Mouse (Mus musculus) left cerebral cortex, postnatal 25 days (tissue): Measurements from ENCODE around the gene Cmtm4. TPM values are rescaled to one million over a fixed set of nuclear protein-coding genes. Genes with fewer than 3 reads are reported as not detected.
"Not testable (repeated sequence)": the region's sequence is repeated elsewhere in the genome, so short reads cannot be mapped to it uniquely, and the experiment has no call there.

Experiments
- DNase-seq, 2 experiments: peaks; one replicate each; pipeline ENCODE4 v3.0.0; 2022; ENCODE audit warnings: low spot score in 2 of 2, mixed read lengths in 1 of 2
- intact Hi-C: fragments of 180-260 bp; cut with DNase I; formaldehyde crosslinking; loops from one replicate; pipeline ENCODE4 v1.15.1; 2025
- total RNA-seq, 2 experiments: library from RNA; stranded (reverse); gene quantifications; 2 replicates each; pipeline ENCODE4 v1.2.3; 2021

Cmtm4 gene
- total RNA-seq, 2 experiments from 2014 or later: 74.8 to 81.5 TPM

DNA sequence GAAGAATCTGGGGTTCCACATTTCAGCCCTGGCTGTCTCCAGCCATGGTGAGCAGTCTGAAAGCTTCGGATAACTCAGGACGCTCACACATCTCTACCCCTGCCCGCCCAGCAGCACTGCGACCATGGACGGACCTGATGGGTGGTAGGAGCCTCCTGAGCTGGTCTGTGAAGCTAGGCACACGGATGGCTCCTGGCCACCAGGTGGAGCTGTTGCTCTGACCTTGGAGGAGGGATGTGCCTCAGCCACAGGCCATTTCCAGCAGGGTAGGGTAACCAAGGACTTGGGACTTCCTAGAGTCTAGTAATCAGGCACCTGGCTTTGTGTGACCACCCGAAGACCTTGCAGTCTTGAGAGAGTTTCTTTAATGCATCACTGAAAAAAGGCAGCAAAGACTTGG, 51.6 kb downstream of the Cmtm4 start:
- DNase-seq: peak; percentile 86 to 87
- intact Hi-C loops: loop anchor here (1.0 to 5.0 kb wide), 3 partner anchors 98 to 227 kb away; partner anchors contain the start of gene Terb1

DNA sequence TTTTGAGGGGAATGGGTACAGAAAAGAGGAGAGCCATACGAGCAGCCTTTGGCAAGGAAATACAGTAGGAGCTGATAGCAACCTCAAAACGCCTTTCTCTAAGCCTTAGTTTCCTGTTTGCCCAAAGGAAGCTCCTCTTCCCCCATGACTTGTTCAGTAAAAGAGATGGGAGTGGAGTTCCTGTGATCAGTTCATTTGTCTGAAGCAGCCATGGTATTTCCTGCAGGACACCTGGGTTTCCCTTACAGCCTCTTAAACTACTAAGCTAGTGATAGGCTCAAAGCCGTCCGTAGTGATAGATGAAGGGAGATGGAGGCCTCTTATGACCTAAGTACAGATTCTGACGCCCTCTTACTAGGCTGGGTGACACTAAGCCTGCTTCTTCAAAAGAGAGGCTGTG, 53.2 kb downstream of the Cmtm4 start:
- intact Hi-C loops: loop anchor here (5.0 kb wide), 1 partner anchor 165 kb away; the partner anchor contains the start of gene Terb1
- no peak for DNase-seq

DNA sequence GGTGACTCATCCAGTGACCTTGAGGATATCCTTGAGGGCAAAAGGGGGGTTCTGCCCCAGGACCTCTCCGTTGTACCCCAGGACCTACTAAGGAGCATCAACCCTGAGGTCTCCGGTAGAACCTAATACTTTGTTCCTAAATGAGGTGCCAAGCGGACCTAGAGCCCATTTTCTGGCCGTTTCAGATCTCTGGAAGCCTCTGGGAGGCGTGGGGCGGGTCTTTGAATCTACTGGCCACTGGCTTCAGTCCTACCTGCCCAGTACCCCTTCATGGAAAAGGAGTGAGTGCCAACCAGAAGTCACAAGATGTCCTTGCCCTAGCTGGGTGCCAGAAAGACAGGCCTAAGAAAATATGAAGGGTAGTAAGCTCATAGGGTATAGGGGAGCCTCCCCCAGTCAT, 53.9 kb downstream of the Cmtm4 start:
- no peak for DNase-seq
- intact Hi-C loops: loop anchor here (2.0 to 5.0 kb wide), 3 partner anchors 29 to 166 kb away; partner anchors contain the start of genes Terb1 and Tk2

DNA sequence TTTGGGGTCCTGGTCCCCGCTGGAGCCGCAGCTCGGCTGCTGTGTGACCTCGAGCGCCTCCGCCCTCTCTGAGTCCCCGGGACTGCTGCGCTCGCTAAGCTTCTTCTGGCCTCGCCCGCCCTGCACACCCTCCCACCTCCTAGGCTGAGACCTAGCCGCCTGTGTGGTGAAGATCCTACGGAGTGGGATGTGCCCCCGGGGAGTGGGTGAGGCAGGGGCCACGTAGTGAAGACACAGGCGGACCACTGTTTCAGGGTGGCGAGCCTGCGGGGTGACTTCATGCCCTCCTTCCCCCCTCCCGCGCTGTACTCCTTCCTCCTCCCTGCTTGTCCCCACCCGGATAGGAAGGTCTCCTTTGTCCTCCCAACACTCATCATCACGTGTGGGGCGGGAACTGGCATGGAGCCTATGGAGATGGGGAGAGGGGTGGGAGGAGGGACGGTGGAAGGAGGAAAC, 54.5 kb downstream of the Cmtm4 start:
- DNase-seq: peak in 1 of 2 experiments; percentile 21
- intact Hi-C loops: loop anchor here (2.0 to 5.0 kb wide), 3 partner anchors 28 to 166 kb away; partner anchors contain the start of genes Terb1 and Tk2

DNA sequence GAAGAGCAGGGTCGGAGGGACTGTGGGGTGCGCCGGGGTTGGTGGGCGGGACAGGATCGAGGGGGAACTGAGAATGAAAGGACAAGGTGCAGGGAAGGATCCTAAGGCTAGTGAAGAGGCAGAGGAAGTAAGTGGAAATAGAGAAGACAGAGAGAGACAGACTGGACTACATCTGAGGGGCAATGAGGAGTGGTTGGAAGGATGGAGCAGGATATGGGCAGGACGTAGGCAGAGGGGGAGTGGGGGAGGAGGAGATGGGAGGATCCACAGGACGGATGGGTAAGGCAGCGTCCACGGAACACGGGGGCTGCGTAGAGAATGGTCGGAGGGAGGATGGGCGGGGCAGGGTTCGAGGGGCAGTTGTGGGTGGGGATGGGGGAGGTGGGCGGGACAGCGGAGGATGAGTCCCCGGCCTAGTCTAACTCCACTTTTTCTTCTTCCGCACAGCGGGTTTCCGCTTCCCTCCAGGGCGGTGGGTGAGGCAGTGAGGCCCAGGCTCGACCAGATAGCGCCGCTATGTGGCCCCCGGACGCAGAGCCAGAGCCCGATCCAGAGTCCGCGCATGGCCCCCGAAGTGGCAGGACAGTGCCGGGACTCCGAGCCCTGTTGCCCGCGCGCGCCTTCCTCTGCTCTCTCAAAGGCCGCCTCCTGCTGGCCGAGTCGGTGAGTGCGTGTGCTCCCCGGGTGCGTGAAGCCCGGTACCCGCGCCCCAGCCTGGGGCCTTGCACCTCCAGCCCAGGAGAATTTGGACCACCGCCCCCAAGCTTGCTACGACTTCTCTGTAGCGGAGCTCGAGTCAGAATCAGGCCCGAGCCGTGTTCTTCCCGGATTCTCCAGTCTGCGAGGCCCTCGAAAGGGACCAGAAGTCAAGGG, 55.1 kb downstream of the Cmtm4 start:
- DNase-seq: peak; percentile 57 to 62
- intact Hi-C loops: loop anchor here (2.0 to 5.0 kb wide), 3 partner anchors 28 to 167 kb away; partner anchors contain the start of genes Terb1 and Tk2

DNA sequence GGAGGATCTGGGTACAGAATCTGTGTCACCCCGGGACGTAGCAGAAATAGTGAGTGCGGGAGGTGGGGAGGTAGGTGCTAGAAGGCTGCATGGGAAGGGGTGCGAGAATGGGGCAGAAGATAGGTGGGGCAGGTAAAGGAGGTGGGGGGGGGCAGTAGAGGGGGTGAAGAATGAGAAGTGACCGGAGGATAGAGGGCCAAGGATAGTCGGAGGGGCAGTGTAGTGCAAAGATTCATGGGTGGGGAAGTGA, 55.7 kb downstream of the Cmtm4 start:
- intact Hi-C loops: loop anchor here (2.0 to 5.0 kb wide), 3 partner anchors 27 to 167 kb away; partner anchors contain the start of genes Terb1 and Tk2
- DNase-seq: no peak

DNA sequence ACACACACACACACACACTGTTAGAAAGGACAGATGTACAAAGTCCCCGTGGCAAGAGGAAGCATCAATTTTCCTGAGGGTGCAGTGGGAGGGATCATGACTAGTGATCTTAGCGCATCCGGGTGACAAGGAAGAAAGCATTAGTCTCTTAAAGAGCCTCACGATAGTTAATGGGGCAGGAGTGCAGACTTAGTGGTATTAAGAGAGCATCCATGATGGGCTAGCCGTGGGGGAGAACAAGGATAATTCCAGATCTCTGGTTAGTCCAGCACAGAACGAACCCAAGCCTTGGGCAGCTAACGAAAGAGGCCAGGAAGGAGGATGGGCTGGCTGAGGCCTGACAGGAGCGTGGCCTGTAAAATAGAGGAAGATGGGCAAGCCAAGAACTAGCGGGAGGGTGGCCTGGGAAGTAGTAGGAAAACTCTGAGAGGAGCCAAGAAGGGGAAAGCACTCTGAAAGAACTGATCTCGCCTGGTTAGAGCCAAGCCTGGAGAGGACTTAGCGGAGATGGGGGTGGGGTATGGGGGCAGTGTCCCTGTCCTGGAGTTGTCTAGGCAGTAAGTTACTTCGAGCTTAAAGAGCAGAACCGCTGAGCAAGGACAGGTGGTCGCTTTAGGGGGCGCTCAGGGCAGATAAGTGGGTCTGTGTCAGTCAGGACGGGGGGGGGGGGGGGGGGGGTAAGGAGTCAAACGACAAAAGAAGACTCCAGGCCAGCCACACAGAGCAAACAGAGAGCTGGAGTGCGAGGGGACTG, 56.2 kb downstream of the Cmtm4 start, which contains the start of gene Cmtm3:
Gene Cmtm3 (plus strand): TSS at position 182 of the 754 bp plus-strand sequence.
- DNase-seq: peak in 1 of 2 experiments; percentile 27
- intact Hi-C loops: no loop called here

DNA sequence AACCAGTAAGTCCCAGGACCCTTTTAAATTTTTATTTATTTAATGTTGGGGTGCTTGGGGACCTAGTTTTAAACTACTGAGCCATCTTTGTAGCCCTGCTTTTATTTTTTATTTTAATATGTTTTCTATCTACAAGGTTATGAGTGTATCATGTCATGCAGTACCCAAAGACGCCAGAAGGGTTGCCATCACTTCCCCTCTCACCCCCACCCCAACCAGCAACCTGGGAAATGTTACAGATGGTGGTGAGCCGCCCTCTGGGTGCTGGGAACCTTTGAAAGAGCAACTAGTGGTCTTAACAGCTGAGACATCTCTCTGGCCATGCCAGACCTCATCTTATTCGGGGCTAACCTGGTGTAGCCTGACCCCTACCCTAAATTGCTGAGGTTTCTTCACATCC, 57.7 kb downstream of the Cmtm4 start:
- intact Hi-C loops: no loop called here
- no peak for DNase-seq

DNA sequence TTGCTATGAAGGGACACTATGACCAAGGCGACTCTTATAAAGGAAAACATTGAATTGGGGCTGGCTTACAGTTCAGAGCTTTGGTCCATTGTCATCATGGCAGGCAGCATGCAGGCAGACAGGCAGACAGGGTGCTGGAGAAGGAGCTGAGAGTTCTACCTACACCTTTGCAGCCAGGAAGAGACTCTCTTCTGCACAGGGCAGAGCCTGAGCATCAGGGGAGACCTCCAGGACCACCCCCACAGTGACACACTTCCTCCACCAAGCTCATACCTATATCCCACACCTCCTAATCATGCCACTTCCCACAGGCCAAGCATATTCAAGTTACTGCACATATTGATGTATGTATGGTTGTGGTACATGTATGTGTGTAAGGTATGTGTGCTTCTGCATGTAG, 58.8 kb downstream of the Cmtm4 start:
- intact Hi-C loops: no loop called here
- no peak for DNase-seq

DNA sequence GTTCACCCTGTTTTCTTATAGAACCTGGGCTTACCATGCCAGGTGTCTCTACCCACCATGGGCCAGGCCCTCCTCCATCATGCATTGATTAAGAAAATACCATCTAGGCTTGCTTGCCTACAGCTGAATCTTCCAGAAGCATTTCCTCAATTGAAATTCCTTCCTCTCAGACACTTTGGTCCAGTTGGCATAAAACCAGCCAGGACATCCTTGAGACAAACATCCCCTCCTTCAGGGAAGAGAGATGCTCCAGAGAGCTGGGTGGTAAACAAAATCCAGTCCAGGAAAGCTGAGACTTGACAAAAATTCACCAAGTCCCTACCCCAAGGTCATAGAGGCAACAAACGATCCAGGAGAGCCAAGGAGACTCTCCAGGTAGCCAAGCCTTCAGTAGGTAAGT, 61.4 kb downstream of the Cmtm4 start:
- no peak for DNase-seq
- intact Hi-C loops: no loop called here

DNA sequence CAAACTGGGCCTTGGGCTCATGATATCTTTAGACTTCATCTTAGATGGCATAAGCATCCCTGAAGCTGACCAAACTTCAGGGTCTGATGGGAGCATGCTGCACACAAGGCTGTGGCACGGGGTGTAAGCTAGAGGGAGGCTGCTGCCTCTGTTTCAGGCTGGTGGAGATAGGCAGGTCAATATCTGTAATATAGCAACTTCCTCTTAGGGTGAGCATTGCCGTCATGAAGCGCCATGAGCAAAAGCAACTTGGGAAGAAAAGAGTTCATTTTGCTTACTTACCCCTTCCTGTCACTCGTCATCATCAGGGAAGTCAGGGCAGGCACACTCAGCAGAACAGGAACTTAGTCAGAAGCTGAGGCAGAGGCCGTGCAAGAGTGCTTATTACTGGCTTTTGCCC, 61.8 kb downstream of the Cmtm4 start:
- intact Hi-C loops: no loop called here
- no peak for DNase-seq

DNA sequence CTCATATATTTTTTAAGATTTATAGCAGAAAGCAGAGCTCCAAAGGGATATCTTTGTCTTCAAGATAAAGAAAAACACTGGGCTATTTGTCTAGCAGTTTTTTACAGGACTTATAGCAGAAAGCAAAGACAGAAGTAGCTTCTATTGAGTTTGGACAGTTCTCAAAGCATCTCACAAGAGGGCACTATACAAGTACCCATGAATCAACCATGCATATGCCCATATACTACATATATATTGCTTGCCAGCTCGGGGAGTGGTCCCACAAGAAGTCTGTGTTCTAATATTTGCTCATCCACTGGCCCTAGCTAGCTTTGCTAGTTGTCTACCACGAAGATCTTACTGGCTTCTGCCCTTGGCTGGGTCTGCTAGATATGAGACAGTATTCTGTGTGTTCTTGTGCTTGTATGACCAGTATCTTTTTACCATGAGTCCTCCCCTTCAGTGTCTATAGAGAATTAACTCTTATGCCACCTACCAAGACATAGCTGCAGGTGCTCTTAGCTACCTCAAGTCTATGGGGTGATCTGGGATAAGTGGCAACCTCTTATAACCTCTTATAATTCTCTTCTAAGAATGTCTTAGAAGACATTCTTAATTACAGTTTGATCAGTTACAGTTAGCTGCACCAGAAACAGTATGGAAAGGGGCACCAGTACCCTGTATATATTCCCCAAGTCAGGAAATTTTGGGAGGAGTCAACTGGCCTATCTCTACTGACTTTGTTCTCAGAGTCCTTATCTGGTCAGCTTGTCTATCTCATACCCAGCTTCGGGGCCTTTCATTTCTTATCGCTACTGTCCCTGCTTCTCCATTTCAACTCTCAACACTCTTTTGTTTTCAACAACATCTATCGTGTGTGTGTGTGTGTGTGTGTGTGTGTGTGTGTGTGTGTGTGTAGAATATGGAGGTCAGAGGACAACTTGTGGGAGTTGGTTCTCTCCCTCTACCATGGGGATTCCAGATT, 62.7 kb downstream of the Cmtm4 start:
- DNase-seq: no peak
- intact Hi-C loops: no loop called here

DNA sequence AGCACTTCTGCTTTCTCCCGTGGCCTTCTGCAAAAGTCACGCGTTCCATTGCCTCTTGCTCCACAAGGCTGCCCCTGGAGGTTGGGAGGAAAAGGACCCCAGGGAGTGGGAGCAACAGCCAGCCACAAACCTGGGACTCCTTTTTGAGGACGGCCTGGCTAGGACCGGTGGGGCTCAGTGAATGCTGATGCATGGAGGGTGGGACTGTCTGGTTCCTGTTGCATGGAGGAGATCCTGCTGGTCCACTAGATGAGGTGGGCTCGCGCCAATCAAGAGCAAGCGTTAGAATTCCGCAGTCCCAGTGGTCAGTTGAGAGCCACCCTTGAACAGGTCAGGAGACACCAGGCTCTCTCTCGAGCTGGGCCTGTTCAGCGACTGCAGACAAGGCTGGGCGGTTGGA, 73.7 kb downstream of the Cmtm4 start, which contains the start of gene Cmtm2b:
Gene Cmtm2b (plus strand): TSS at position 301 of the 400 bp plus-strand sequence.
- intact Hi-C loops: not testable (repeated sequence)

DNA sequence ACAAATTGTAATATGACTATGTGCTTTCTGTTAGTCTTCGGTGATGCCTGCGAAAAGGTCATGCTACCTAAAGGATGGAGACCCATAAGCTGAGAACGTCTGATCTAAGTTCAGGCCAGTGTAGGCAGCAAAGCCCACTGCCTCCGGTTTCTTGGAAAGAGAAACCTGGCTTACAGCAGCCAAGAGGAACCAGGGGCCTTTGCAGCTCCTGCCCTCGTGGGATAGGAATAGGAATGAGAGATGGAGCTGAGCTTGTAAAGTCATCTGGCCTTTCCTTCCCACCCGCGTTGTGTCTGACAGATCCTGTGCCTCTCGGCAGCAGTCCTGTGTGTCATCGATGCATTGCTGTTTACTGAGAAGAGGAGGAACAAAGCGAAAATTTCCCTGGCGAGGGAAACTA, 74.3 kb downstream of the Cmtm4 start, which contains the start of gene Gm11020:
Gene Gm11020 (plus strand): TSS at position 301 of the 400 bp plus-strand sequence.
- intact Hi-C loops: not testable (repeated sequence)

More for the DNA sequence above, 73.7 kb downstream of the Cmtm4 start, which contains the start of gene Cmtm2b:
- DNase-seq: not testable (repeated sequence)

DNA sequence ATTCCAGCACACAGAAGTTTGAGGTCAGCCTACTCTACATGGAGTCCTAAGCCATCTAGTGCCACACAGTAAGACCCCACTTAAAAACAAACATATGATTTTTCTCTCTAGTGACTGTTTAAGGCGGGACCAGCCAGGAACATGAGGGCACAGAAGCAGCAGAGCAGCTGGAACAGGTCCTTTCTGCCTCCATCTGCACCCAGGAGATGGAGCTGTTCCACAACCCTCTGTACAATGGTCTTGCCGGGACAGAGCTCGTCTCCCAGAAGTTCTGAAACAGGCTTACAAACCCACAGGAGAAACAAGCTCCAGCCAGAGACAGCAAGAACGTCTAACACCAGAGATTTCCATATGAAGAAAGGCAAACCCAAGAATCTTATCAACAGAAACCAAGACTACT, 82.3 kb downstream of the Cmtm4 start:
- peak in 1 of 2 experiments; percentile 7 for DNase-seq
- intact Hi-C loops: loop anchor here (2.0 kb wide), 1 partner anchor 27 kb away; no protein-coding TSS in a partner anchor

More for the DNA sequence above, 74.3 kb downstream of the Cmtm4 start, which contains the start of gene Gm11020:
- DNase-seq: not testable (repeated sequence)

DNA sequence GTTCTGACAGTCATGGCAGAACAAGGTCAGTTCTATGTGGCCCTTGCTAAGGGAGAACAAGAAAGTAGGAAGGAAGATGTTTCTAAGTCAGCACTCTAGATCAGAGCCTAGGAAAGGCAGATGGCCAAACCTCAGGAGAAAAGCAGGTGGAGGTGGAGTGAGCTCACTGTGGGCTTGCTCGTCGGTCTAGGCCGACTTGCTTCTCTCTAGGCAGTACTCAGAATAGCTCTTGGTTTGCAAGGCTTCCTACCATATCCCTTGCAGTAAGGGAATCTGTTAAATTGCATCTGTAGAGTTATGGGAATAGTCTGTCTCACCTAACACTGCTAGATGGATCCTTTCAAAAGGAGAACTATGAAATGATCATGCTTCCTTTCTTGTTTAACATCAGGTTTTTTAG, 83.6 kb downstream of the Cmtm4 start:
- DNase-seq: peak in 1 of 2 experiments; percentile 31
- intact Hi-C loops: loop anchor here (2.0 kb wide), 1 partner anchor 29 kb away; no protein-coding TSS in a partner anchor

DNA sequence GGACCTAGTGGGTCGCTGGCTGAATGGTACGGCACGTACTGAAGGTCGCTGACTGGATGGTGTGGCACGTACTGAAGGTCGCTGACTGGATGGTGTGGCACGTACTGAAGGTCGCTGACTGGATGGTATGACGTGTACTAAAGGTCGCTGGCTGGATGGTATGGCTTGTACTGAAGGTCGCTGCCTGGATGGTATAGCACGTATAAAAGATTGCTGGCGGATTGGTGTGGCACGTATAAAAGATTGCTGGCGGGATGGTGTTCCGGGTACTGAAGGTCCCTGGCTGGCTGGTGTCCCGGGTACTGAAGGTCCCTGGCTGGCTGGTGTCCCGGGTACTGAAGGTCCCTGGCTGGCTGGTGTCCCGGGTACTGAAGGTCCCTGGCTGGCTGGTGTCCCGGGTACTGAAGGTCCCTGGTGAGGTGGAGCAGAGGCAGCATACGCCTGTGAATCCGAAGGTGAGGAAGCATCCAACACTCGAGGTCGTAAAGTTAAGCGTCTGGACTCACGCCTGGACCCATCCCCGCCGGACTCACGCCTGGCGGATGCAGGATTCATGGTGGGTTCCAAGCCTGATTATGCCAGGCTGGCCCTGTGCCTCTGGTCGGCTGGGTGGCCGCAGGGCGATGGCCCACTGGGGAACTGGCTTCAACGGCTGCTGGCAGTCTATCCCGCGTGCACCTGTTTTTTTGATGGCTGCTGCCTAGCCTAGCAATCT, 86.0 kb downstream of the Cmtm4 start, which contains the start of the genes Gm45711 and Cmtm1:
Gene Gm45711 (minus strand): TSS at position 641 of the 715 bp plus-strand sequence.
Gene Cmtm1 (minus strand): TSS at position 705 of the 715 bp plus-strand sequence.
- intact Hi-C loops: not testable (repeated sequence)
- peak; percentile 3 to 18 for DNase-seq

DNA sequence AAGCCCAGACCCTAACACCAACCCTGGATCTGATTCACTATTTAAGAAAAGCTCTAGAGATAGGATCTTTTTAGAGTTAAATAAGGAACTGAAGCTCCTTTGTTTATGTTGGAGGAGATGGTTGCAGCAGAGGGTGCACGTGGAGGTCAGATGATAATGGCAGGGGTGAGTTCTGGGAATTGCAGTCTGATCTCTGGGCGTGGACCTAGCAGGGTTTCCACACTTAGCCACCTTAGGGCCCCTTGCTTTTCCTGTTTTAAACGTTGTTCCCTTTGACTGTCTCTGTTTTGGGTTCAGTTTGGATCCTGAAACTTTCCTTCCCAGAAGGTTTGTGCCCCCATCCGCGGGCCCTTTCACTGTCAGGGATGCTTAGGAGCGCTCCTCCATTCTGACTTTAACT, 87.3 kb downstream of the Cmtm4 start:
- intact Hi-C loops, DNase-seq: not testable (repeated sequence)
